Mouse (Mus musculus): ENCODE measurements around the gene Slc39a3. TPM values are rescaled to one million over a fixed set of nuclear protein-coding genes. Genes with fewer than 3 reads are reported as not detected.
"Not testable (repeated sequence)": the region's sequence is repeated elsewhere in the genome, so short reads cannot be mapped to it uniquely, and the experiment has no call there.

Slc39a3 gene
- polyA plus RNA-seq (2016; fragmentation: Nextera tagmentation; extraction: Ambion mirVana): 15.7 and 15.8 TPM in 2 replicates

DNA sequence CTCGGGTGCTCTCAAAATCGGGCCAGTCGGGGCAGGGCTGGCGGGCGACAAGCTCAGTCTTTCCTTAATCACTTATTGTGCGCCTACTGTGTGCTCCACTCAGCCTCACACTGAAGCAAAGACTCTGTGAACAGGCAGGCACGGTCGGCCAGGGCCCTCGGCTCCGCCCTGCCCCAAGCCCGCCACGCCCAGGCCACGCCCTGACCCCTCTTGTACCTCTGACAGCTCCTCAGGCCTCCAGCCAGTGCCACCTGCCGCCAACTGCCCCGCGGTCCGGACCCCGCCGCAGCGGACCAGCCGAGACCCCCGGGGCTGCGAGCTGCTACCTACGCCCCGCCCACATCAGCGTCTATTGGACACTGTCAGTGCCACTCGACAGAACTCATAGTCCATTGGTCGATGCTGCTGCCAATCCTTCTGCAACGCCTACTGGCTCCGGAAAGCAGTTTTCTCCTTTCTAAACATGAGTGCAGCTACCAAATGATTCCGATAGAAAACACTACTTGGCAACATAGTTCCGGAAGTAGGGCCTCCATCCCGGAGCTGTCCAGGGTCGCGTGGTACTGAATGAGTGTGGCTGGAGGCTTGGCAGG, at the start of gene Slc39a3:
Gene Slc39a3, minus strand, starts transcription at position 439 of the 593 bp plus-strand sequence.
- DNase-seq (ENCODE audit: extremely low spot score, low spot score): peak; percentile 97
- Histone ChIP-seq H3K4me3 (peak within 1 kb of the TSS; percentile 76), H3K4me1 (peaks cover 20% of the 10 kb centered on the region), H3K9me3 (no peaks in the 10 kb centered on the region), H3K27ac (peak within 1 kb of the TSS; percentile 86), H3K27me3 (ENCODE audit: poor library complexity, severe bottlenecking) (no peaks in the 10 kb centered on the region), H3K36me3 (replicated peaks) (peaks cover 16% of the 10 kb centered on the region; the same call in 1 of the 2 replicates)
- under 1% methylated on average over 35 of the region's 35 CpGs for WGBS

DNA sequence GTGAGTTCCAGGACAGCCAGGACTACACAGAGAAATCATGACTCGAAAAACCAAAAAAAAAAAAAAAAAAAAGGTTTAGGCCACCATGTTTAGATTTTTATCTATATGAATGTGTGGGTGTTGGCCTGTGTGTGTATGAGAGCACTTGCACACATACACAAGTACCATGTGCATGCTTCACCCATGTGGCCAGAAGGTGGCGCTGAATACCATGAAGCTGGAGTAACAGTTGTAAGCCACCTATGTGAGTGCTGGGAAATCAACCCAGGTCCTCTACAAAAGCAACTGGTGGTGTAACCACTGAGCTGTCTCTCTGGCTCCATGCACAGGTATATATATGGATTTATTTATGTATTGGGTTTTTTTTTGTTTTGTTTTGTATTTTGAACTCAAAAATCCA, 49.8 kb upstream of the Slc39a3 start:
- Histone ChIP-seq H3K27me3 (ENCODE audit: poor library complexity, severe bottlenecking) (no peaks in the 10 kb centered on the region), H3K36me3 (replicated peaks) (peaks cover 17% of the 10 kb centered on the region), H3K4me3 (no peak overlapping the region), H3K4me1 (peaks cover 14% of the 10 kb centered on the region), H3K27ac (no peak overlapping the region), H3K9me3 (peaks cover 8% of the 10 kb centered on the region; the same call in 1 of the 2 replicates)
- no peak for DNase-seq (ENCODE audit: extremely low spot score, low spot score)
- 46% methylated on average over 2 of the region's 2 CpGs for WGBS

DNA sequence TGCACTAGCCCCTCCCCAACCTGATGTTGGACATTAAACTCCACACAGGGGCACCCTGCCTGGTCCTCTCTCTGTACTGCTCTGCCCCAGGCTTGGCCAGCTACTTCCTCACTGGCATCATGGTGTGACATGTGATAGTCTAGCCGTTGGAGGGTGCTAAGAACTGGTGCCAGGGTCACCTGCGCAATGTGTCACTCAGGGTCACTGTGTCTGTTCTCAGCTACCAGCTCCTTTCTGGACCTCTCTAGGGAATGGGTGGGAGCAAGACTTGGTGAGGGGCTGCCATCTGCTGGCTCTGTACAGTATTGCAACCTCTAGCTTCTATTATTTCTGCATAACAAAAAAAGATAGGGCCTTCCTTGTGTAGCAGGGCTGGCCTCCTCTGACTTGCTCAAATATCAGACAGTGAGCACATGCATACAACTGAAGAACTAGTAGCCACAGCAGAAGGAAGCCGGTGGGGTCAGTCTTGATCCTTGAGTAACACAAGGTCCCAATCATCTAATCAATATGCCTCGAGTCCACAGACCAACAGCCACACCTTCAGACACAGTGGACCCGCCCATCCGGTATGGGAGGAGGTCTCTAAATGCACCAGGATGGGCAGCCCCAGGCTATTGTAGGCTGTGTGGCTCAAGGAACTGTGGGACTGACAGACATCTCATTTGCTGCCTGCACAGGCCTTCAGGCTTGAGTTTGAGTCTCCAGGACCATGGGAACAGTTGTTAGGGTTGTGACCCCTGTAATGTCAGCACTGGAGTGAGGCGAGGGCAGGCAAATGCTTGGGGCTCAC, 45.1 kb upstream of the Slc39a3 start:
- Histone ChIP-seq H3K9me3 (peaks cover 3% of the 10 kb centered on the region; the same call in 1 of the 2 replicates), H3K4me1 (no peaks in the 10 kb centered on the region), H3K27me3 (ENCODE audit: poor library complexity, severe bottlenecking) (no peaks in the 10 kb centered on the region), H3K4me3 (no peak overlapping the region), H3K27ac (no peak overlapping the region), H3K36me3 (replicated peaks) (peaks cover 63% of the 10 kb centered on the region)
- DNase-seq (ENCODE audit: extremely low spot score, low spot score): peak; percentile 57
- 89% methylated on average over 7 of the region's 7 CpGs for WGBS

DNA sequence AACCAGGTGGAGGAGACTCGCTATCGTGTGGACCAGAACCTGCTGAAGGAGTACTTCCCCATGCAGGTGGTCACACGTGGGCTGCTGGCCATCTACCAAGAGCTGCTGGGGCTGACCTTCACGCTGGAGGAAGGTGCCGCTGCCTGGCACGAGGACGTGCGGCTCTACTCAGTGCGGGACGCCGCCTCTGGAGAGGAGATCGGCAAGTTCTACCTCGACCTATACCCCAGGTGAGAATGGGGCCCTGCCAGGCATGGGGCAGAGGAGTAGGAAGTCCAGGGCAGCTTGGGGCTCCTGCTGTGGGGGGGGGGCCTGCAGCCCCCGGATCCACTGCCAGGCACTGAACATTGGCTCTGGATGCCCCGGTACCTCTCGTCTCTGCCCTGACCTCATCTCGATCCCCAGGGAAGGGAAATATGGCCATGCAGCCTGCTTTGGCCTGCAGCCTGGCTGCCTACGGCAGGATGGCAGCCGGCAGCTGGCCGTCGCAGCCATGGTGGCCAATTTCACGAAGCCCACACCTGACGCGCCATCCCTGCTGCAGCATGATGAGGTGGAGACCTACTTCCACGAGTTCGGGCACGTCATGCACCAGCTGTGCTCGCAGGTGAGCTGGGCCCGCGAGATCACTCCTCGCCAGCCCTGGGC, 42.9 kb upstream of the Slc39a3 start:
- no peaks in the 10 kb centered on the region for H3K9me3 ChIP-seq
- no peaks in the 10 kb centered on the region for H3K27me3 ChIP-seq (ENCODE audit: poor library complexity, severe bottlenecking)
- no peak overlapping the region for H3K27ac ChIP-seq
- DNase-seq (ENCODE audit: extremely low spot score, low spot score): no peak
- no peak overlapping the region for H3K4me3 ChIP-seq
- no peaks in the 10 kb centered on the region for H3K4me1 ChIP-seq
- peaks cover 86% of the 10 kb centered on the region for H3K36me3 ChIP-seq (replicated peaks)
- WGBS: 95% methylated on average over 31 of the region's 31 CpGs

GRCm38 (mm10) chr10:81077916-81078315, 40.7 kb upstream of the Slc39a3 start:
- 94% methylated on average over 11 of the region's 11 CpGs for WGBS
- H3K36me3 ChIP-seq (replicated peaks): peaks cover 100% of the 10 kb centered on the region

DNA sequence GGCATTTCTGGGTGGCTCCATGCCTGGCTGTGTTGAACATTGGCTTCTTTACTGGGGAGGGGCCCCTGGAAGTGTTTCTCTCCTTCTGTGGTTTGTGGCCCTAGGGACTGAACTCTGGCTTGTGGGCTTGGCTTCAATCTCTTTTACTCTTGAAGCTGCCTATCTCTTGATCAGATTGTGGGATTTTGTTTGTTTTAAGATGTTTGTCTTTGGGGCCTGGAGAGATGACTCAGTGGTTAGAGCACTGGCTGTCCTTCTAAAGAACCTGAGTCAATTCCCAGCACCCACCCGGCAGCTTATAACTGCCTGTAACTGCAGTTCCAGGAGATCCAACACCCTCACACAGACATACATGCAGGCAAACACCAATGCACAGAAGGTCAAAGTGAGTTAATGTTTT, 39.1 kb upstream of the Slc39a3 start:
- Histone ChIP-seq H3K27me3 (ENCODE audit: poor library complexity, severe bottlenecking) (no peaks in the 10 kb centered on the region), H3K4me3 (no peak overlapping the region), H3K36me3 (replicated peaks) (peaks cover 100% of the 10 kb centered on the region), H3K27ac (no peak overlapping the region), H3K9me3 (no peaks in the 10 kb centered on the region; the same call in 1 of the 2 replicates), H3K4me1 (peaks cover 4% of the 10 kb centered on the region)
- 93% methylated on average over 1 of the region's 1 CpGs for WGBS
- DNase-seq (ENCODE audit: extremely low spot score, low spot score): no peak

More at GRCm38 (mm10) chr10:81077916-81078315, 40.7 kb upstream of the Slc39a3 start:
- Histone ChIP-seq H3K27ac (no peak overlapping the region), H3K9me3 (no peaks in the 10 kb centered on the region; the same call in 1 of the 2 replicates), H3K4me1 (no peaks in the 10 kb centered on the region), H3K27me3 (ENCODE audit: poor library complexity, severe bottlenecking) (no peaks in the 10 kb centered on the region), H3K4me3 (no peak overlapping the region)
- no peak for DNase-seq (ENCODE audit: extremely low spot score, low spot score)

GRCm38 (mm10) chr10:81075734-81076133, 38.5 kb upstream of the Slc39a3 start:
- Histone ChIP-seq H3K9me3 (no peaks in the 10 kb centered on the region; the same call in 1 of the 2 replicates), H3K36me3 (replicated peaks) (peaks cover 93% of the 10 kb centered on the region), H3K27me3 (ENCODE audit: poor library complexity, severe bottlenecking) (no peaks in the 10 kb centered on the region), H3K4me1 (peaks cover 10% of the 10 kb centered on the region), H3K27ac (no peak overlapping the region), H3K4me3 (no peak overlapping the region)
- no peak for DNase-seq (ENCODE audit: extremely low spot score, low spot score)
- 90% methylated on average over 8 of the region's 8 CpGs for WGBS

DNA sequence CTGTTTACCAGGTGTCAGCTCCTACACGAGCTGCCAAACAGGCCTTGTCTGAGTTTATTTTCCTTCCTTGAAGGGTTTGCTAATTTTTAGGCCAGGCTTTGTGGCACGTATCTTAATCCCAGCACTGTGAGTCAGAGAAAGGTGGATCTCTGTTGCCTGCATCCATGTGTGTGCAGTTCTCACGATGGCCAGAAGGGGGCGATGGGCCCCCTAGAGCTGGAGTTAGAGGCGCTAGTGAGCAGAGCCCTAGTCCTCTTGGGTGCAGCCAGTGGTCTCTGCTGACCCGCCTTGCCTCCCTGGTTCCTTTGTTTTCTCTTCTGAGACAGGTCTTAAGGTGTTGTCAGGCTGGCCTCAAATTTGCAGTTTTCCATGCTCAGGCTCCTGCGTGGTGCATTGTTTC, 36.2 kb upstream of the Slc39a3 start:
- Histone ChIP-seq H3K4me1 (peaks cover 29% of the 10 kb centered on the region), H3K4me3 (no peak overlapping the region), H3K27me3 (ENCODE audit: poor library complexity, severe bottlenecking) (no peaks in the 10 kb centered on the region), H3K27ac (no peak overlapping the region), H3K36me3 (replicated peaks) (peaks cover 71% of the 10 kb centered on the region), H3K9me3 (no peaks in the 10 kb centered on the region; the same call in 1 of the 2 replicates)
- no peak for DNase-seq (ENCODE audit: extremely low spot score, low spot score)
- 67% methylated on average over 7 of the region's 7 CpGs for WGBS

- peaks cover 59% of the 10 kb centered on the region for H3K36me3 ChIP-seq (replicated peaks)
- DNase-seq (ENCODE audit: extremely low spot score, low spot score): no peak
- peaks cover 29% of the 10 kb centered on the region for H3K4me1 ChIP-seq
- 92% methylated on average over 8 of the region's 8 CpGs for WGBS
- no peak overlapping the region for H3K27ac ChIP-seq
- H3K9me3 ChIP-seq: no peaks in the 10 kb centered on the region; the same call in 1 of the 2 replicates
- no peaks in the 10 kb centered on the region for H3K27me3 ChIP-seq (ENCODE audit: poor library complexity, severe bottlenecking)
- H3K4me3 ChIP-seq: no peak overlapping the region
Measured at GRCm38 (mm10) chr10:81072290-81072689, 35.1 kb upstream of the Slc39a3 start.

DNA sequence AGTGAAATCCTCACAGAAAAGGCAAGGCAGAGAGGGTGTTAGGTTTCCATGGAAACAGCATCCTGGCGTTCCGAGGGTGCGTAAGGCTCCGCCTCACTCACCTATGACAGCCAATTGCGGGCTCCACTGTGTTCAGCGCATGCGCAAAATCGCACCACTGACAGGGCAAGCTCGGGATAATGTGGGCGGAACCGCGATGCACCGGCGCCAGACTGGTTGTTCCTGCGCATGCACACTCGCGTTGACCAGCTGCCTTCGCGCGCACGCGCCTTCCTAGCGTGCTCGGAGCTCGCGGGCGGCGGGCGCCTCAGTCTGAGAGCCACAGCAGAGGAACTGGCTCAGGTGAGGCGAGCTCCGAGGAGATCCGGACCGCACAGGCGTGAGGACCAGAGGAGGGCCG, 32.6 kb upstream of the Slc39a3 start, which contains the start of gene Thop1:
Gene Thop1, plus strand, starts transcription at position 200 of the 400 bp plus-strand sequence.
- Histone ChIP-seq H3K4me1 (peaks cover 41% of the 10 kb centered on the region), H3K4me3 (peak within 1 kb of the TSS; percentile 87), H3K27me3 (ENCODE audit: poor library complexity, severe bottlenecking) (no peaks in the 10 kb centered on the region), H3K27ac (peak within 1 kb of the TSS; percentile 90), H3K9me3 (no peaks in the 10 kb centered on the region; the same call in 1 of the 2 replicates), H3K36me3 (replicated peaks) (peaks cover 34% of the 10 kb centered on the region)
- peak; percentile 100 for DNase-seq (ENCODE audit: extremely low spot score, low spot score)
- WGBS: under 1% methylated on average over 35 of the region's 35 CpGs

- Histone ChIP-seq H3K27me3 (ENCODE audit: poor library complexity, severe bottlenecking) (no peaks in the 10 kb centered on the region), H3K9me3 (no peaks in the 10 kb centered on the region; the same call in 1 of the 2 replicates), H3K27ac (peak overlapping the region; percentile 75; the same call in 1 of the 2 replicates), H3K4me3 (no peak overlapping the region), H3K36me3 (replicated peaks) (peaks cover 23% of the 10 kb centered on the region), H3K4me1 (peaks cover 41% of the 10 kb centered on the region)
- DNase-seq (ENCODE audit: extremely low spot score, low spot score): no peak
- WGBS: 72% methylated on average over 5 of the region's 5 CpGs
Measured at GRCm38 (mm10) chr10:81068706-81069105, 31.5 kb upstream of the Slc39a3 start.

GRCm38 (mm10) chr10:81064519-81064918, 27.3 kb upstream of the Slc39a3 start:
- not testable (repeated sequence) for H3K27ac ChIP-seq; H3K27me3 ChIP-seq (ENCODE audit: poor library complexity, severe bottlenecking); H3K9me3 ChIP-seq; H3K36me3 ChIP-seq (replicated peaks); H3K4me3 ChIP-seq; DNase-seq (ENCODE audit: extremely low spot score, low spot score)
- H3K4me1 ChIP-seq: peaks cover 24% of the 10 kb centered on the region
- 86% methylated on average over 8 of the region's 8 CpGs for whole genome bisulfite sequencing
